Mouse (Mus musculus) adrenal gland, postnatal 36 days (tissue): Measurements from ENCODE around the gene Gm21679. TPM values are rescaled to one million over a fixed set of nuclear protein-coding genes. Genes with fewer than 3 reads are reported as not detected.
"Not testable (repeated sequence)": the region's sequence is repeated elsewhere in the genome, so short reads cannot be mapped to it uniquely, and the experiment has no call there.

Source experiments
- DNase-seq, 2 experiments: peaks; one replicate each; pipeline ENCODE4 v3.0.0; 2021; ENCODE audit warnings: mixed read lengths in 1 of 2
- long read RNA-seq, 2 experiments: library from polyadenylated mRNA; stranded (forward); transcript quantifications; one replicate each; pipeline ENCODE4 v2.0.0; 2021; ENCODE audit warnings: borderline sequencing depth in 2 of 2
- total RNA-seq, 2 experiments: library from RNA; stranded (reverse); gene quantifications; 2 replicates each; pipeline ENCODE4 v1.2.3; 2021

Gm21679 gene
- not detected for total RNA-seq
- long read RNA-seq, experiment 1, result 0 reads
- long read RNA-seq, experiment 2, result 0 reads

DNA sequence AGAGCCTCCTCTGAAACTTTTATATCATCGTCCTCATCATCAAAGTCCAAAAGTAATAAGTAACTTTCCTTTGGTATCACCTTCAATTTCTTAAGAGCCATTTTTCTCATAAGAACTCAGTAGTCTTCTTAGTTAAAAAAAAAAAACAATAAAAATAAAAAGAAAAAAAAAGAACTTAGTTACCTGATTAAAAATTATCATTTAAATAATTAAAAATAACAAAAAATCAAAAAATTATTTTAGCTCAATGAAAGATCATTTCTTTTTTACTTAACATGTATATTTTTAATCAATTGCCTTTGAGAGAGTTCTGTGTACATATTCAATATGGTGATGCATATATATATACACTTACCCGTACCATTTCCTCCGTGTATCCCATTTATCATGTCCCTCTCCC is at the start of gene Gm21679:
Gene Gm21679 (minus strand): TSS at position 101 of the 400 bp plus-strand sequence.
- not testable (repeated sequence) for DNase-seq
